Mouse (Mus musculus): ENCODE measurements around the gene Prpf40b. TPM values are rescaled to one million over a fixed set of nuclear protein-coding genes. Genes with fewer than 3 reads are reported as not detected.

Gene Prpf40b
- polyA plus RNA-seq, 1 experiment from 2014 or later = 113 TPM

DNA sequence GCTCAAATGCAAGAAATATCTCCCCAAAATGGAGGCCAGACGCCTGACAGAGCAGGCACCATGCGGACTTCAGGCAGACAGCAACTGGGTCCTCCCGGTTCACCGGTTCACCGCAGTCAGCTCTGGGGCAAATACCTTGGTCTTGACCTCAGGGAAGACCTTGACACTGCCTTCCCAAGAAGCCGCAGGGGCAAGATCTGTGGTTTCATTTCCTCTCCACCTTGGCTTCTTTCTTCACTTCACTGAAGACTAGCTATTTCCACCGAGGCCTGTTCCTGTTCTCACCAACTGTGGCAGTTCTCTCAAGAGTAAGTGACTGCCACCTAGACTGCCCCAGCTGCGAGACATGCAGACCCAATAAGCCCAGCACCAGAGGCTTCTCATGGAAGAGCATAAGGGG is 70.0 kb downstream of the Prpf40b start:
- ATAC-seq (ENCODE audit: low read depth) = no peak
- H3K9ac ChIP-seq (replicated peaks; ENCODE audit: low read depth, low read length) = no peak overlapping the region
- no peaks in the 10 kb centered on the region for H3K36me3 ChIP-seq (ENCODE audit: control insufficient read depth, insufficient read depth, low read length)
- no peak overlapping the region for H3K4me2 ChIP-seq (ENCODE audit: low read depth, low read length)
- no peak overlapping the region for H3K4me3 ChIP-seq (ENCODE audit: low read depth, low read length)
- no peaks in the 10 kb centered on the region for H3K9me3 ChIP-seq (ENCODE audit: control insufficient read depth, low read length)
- H3K4me1 ChIP-seq (ENCODE audit: control insufficient read depth, insufficient read depth, low read length) = peaks cover 2% of the 10 kb centered on the region; the same call in 1 of the 2 replicates
- WGBS = 77% methylated on average over 8 of the region's 8 CpGs
- no peaks in the 10 kb centered on the region for H3K27me3 ChIP-seq (ENCODE audit: control insufficient read depth, insufficient read depth, low read length)
- no peak overlapping the region for H3K27ac ChIP-seq (ENCODE audit: low read depth, low read length)

Other genes with a start within 250 kb of the Prpf40b start
- gene Prph, start 239.9 kb upstream of the Prpf40b start, polyA plus RNA-seq (2014; fragmentation: Nextera tagmentation; extraction: Ambion mirVana) = 68.8 and 298 TPM in 2 replicates
- gene Troap, start 220.5 kb upstream of the Prpf40b start, polyA plus RNA-seq (2014; fragmentation: Nextera tagmentation; extraction: Ambion mirVana) = 2.4 and 3.3 TPM in 2 replicates
- gene C1ql4, start 207.3 kb upstream of the Prpf40b start, polyA plus RNA-seq (2014; fragmentation: Nextera tagmentation; extraction: Ambion mirVana) = 3.2 and 3.6 TPM in 2 replicates
- gene Dnajc22, start 201.9 kb upstream of the Prpf40b start, polyA plus RNA-seq (2014; fragmentation: Nextera tagmentation; extraction: Ambion mirVana) = 0.21 and 0.45 TPM in 2 replicates
- 32.6 and 41.6 TPM in 2 replicates for gene Spats2, start 169.2 kb upstream of the Prpf40b start, polyA plus RNA-seq (2014; fragmentation: Nextera tagmentation; extraction: Ambion mirVana)
- 0.63 and 0.66 TPM in 2 replicates for gene Kcnh3, start 70.2 kb upstream of the Prpf40b start, polyA plus RNA-seq (2014; fragmentation: Nextera tagmentation; extraction: Ambion mirVana)
- 202 and 213 TPM in 2 replicates for gene Mcrs1, start 43.1 kb upstream of the Prpf40b start, polyA plus RNA-seq (2014; fragmentation: Nextera tagmentation; extraction: Ambion mirVana)
- 0.53 and 0.66 TPM in 2 replicates for gene Fam186b, start 801 bp downstream of the Prpf40b start, polyA plus RNA-seq (2014; fragmentation: Nextera tagmentation; extraction: Ambion mirVana)
- gene Fmnl3, start 75.4 kb downstream of the Prpf40b start, polyA plus RNA-seq (2014; fragmentation: Nextera tagmentation; extraction: Ambion mirVana) = 7.3 and 8.8 TPM in 2 replicates
- 245 and 257 TPM in 2 replicates for gene Tmbim6, start 97.8 kb downstream of the Prpf40b start, polyA plus RNA-seq (2014; fragmentation: Nextera tagmentation; extraction: Ambion mirVana)
- gene Nckap5l, start 162.7 kb downstream of the Prpf40b start, polyA plus RNA-seq (2014; fragmentation: Nextera tagmentation; extraction: Ambion mirVana) = 16.5 and 18.7 TPM in 2 replicates
- gene Bcdin3d, start 179.6 kb downstream of the Prpf40b start, polyA plus RNA-seq (2014; fragmentation: Nextera tagmentation; extraction: Ambion mirVana) = 19.7 and 20.2 TPM in 2 replicates
- 24.0 and 32.0 TPM in 2 replicates for gene Faim2, start 233.1 kb downstream of the Prpf40b start, polyA plus RNA-seq (2014; fragmentation: Nextera tagmentation; extraction: Ambion mirVana)

Measured in neural tube, embryonic 14.5 days (tissue).